Mouse (Mus musculus): Measurements from ENCODE around the gene Frmd8. TPM values are rescaled to one million over a fixed set of nuclear protein-coding genes. Genes with fewer than 3 reads are reported as not detected.
A peak's percentile ranks its signal among the peaks of the same experiment; 100 is the strongest.

Gene Frmd8
- polyA plus RNA-seq, 1 experiment from 2014 or later, result 40.6 TPM

DNA sequence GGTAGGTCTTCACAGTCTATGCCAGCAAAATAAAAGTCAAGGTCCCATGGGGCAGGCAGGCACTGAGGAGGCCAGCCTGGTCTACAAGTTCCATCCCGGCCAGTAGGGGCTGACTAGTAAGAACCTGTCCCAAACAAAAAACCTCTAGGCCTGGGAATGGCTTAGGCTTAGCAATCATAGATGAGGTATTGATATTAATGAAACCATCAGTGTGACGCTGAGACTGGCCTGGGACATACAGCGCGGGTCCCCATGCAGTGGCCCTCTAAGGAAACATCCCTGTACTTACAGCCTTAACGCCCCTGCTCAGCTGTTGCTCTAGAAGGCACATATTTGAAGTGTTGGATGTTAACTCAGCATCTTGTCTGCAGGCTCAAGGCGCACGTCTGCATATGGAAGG, 46.2 kb downstream of the Frmd8 start:
- Histone ChIP-seq H3K36me3 (no peaks in the 10 kb centered on the region), H3K9me3 (no peaks in the 10 kb centered on the region), H3K27me3 (ENCODE audit: insufficient read depth, poor library complexity, severe bottlenecking) (no peaks in the 10 kb centered on the region), H3K27ac (no peak overlapping the region), H3K4me1 (peaks cover 45% of the 10 kb centered on the region), H3K4me3 (no peak overlapping the region)
- no peak for DNase-seq (ENCODE audit: low spot score)
- 87% methylated on average over 7 of the region's 7 CpGs for WGBS

- Histone ChIP-seq H3K36me3 (no peaks in the 10 kb centered on the region), H3K4me1 (peaks cover 52% of the 10 kb centered on the region), H3K4me3 (no peak overlapping the region), H3K27ac (no peak overlapping the region), H3K9me3 (no peaks in the 10 kb centered on the region), H3K27me3 (ENCODE audit: insufficient read depth, poor library complexity, severe bottlenecking) (no peaks in the 10 kb centered on the region)
- no peak for DNase-seq (ENCODE audit: low spot score)
- 89% methylated on average over 3 of the region's 3 CpGs for WGBS
Observed at GRCm38 (mm10) chr19:5828155-5828554, 46.9 kb downstream of the Frmd8 start.

- peaks cover 55% of the 10 kb centered on the region for H3K4me1 ChIP-seq
- H3K4me3 ChIP-seq, result peak overlapping the region; percentile 22; the same call in 1 of the 2 replicates
- peak overlapping the region; percentile 84 for H3K27ac ChIP-seq
Observed at GRCm38 (mm10) chr19:5827456-5828154, 47.5 kb downstream of the Frmd8 start.

GRCm38 (mm10) chr19:5827044-5827443, 48.0 kb downstream of the Frmd8 start:
- Histone ChIP-seq H3K4me3 (peak overlapping the region; percentile 22; the same call in 1 of the 2 replicates), H3K27me3 (ENCODE audit: insufficient read depth, poor library complexity, severe bottlenecking) (no peaks in the 10 kb centered on the region), H3K27ac (peak overlapping the region; percentile 84), H3K4me1 (peaks cover 58% of the 10 kb centered on the region), H3K9me3 (no peaks in the 10 kb centered on the region), H3K36me3 (no peaks in the 10 kb centered on the region)
- WGBS, result 70% methylated on average over 6 of the region's 6 CpGs
- no peak for DNase-seq (ENCODE audit: low spot score)

More at GRCm38 (mm10) chr19:5827456-5828154, 47.5 kb downstream of the Frmd8 start:
- 39% methylated on average over 9 of the region's 9 CpGs for WGBS
- H3K27me3 ChIP-seq (ENCODE audit: insufficient read depth, poor library complexity, severe bottlenecking), result no peaks in the 10 kb centered on the region
- no peaks in the 10 kb centered on the region for H3K36me3 ChIP-seq
- DNase-seq (ENCODE audit: low spot score), result peak; percentile 90
- no peaks in the 10 kb centered on the region for H3K9me3 ChIP-seq

DNA sequence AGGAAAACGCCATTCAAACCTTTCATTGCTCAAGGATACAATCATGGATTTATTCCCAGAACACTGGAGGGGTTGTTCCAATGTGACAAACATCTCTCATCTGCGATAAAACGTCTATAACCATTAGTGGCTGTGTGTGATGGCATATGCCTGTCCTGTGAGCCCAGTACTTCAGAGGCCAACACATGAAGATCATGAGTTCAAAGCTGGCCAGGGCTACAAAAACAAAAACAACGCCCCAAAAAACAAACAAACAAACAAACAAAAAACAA, 48.4 kb downstream of the Frmd8 start:
- 76% methylated on average over 4 of the region's 4 CpGs for WGBS
- Histone ChIP-seq H3K4me3 (no peak overlapping the region), H3K36me3 (no peaks in the 10 kb centered on the region), H3K27me3 (ENCODE audit: insufficient read depth, poor library complexity, severe bottlenecking) (no peaks in the 10 kb centered on the region), H3K27ac (peak overlapping the region; percentile 84; the same call in 1 of the 2 replicates), H3K4me1 (peaks cover 61% of the 10 kb centered on the region), H3K9me3 (no peaks in the 10 kb centered on the region)
- no peak for DNase-seq (ENCODE audit: low spot score)

GRCm38 (mm10) chr19:5825901-5826730, 49.0 kb downstream of the Frmd8 start:
- Histone ChIP-seq H3K4me3 (no peak overlapping the region), H3K4me1 (peaks cover 64% of the 10 kb centered on the region), H3K36me3 (no peaks in the 10 kb centered on the region), H3K27me3 (ENCODE audit: insufficient read depth, poor library complexity, severe bottlenecking) (no peaks in the 10 kb centered on the region), H3K9me3 (no peaks in the 10 kb centered on the region), H3K27ac (peak overlapping the region; percentile 59; the same call in 1 of the 2 replicates)
- 81% methylated on average over 5 of the region's 5 CpGs for WGBS
- DNase-seq (ENCODE audit: low spot score), result no peak

DNA sequence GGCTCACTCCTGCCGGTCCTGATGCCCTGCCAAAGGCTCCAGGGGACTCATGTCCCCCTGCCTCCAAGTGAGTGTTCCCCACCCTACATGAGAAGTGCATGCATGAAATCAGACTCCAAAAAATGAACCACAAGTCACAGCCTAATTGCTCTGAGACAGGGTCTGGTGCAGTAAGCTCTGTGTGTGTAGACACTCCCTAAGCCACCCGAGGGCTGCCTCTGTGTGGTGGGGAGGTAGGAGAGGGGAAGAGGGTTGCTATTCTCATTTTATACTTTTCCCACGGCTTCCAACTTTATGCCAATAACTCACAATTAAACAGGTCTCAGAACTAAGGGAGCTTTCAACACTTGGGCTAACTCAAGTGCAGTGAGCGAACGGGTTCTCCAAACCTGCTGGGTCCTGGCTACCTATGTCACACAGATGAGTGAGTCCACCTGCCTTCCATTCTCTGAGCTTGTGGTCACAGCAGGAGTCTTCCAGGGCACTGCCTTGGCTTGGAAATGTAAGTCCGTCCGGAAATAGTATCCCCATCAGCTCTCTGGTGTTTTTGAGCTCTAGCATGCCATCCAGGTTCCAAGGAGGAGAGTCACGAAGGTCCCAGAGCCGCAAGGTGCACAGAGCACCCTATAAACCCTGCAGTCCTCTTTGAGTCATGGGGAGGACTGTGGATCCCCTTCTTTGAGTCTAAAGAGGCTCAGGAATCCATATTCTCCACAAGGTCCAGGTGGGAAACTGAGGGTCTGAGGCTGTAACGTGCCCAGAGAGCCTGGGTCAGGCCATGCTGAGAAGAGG, 50.1 kb downstream of the Frmd8 start:
- H3K27ac ChIP-seq, result peak overlapping the region; percentile 76

GRCm38 (mm10) chr19:5824043-5824825, 50.8 kb downstream of the Frmd8 start:
- Histone ChIP-seq H3K9me3 (no peaks in the 10 kb centered on the region), H3K27me3 (ENCODE audit: insufficient read depth, poor library complexity, severe bottlenecking) (no peaks in the 10 kb centered on the region), H3K36me3 (no peaks in the 10 kb centered on the region), H3K4me3 (no peak overlapping the region), H3K4me1 (peaks cover 66% of the 10 kb centered on the region), H3K27ac (peak overlapping the region; percentile 76)
- 70% methylated on average over 22 of the region's 22 CpGs for WGBS
- DNase-seq (ENCODE audit: low spot score), result no peak

More for the DNA sequence above, 50.1 kb downstream of the Frmd8 start:
- 83% methylated on average over 10 of the region's 10 CpGs for WGBS
- H3K4me3 ChIP-seq, result no peak overlapping the region
- H3K36me3 ChIP-seq, result no peaks in the 10 kb centered on the region
- peaks cover 64% of the 10 kb centered on the region for H3K4me1 ChIP-seq
- H3K27me3 ChIP-seq (ENCODE audit: insufficient read depth, poor library complexity, severe bottlenecking), result no peaks in the 10 kb centered on the region
- no peak for DNase-seq (ENCODE audit: low spot score)
- no peaks in the 10 kb centered on the region for H3K9me3 ChIP-seq

- no peak for DNase-seq (ENCODE audit: low spot score)
- H3K4me1 ChIP-seq, result peaks cover 72% of the 10 kb centered on the region
- H3K27ac ChIP-seq, result peak overlapping the region; percentile 76
- no peaks in the 10 kb centered on the region for H3K9me3 ChIP-seq
- H3K27me3 ChIP-seq (ENCODE audit: insufficient read depth, poor library complexity, severe bottlenecking), result no peaks in the 10 kb centered on the region
- H3K36me3 ChIP-seq, result no peaks in the 10 kb centered on the region
- no peak overlapping the region for H3K4me3 ChIP-seq
- WGBS, result 19% methylated on average over 9 of the region's 9 CpGs
Observed at GRCm38 (mm10) chr19:5823266-5823839, 51.7 kb downstream of the Frmd8 start.

DNA sequence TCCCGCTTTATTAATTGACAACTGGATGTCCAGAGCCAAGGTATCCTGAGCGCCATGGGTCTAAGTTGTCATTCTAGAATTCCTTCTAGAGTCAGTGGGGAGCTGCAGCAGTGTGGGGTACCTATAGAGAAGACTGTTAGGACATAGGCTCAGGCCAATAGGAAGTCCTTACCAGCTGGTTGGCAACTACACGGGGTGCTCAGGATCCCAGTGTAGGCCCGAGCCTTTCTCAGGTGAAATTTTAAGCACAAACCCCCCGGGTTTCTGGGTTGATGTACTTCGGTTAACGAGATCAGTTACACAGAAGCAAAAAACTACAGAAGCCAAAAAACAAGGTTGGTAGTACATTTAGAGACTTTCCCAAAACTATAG, 52.3 kb downstream of the Frmd8 start:
- H3K4me1 ChIP-seq, result peaks cover 72% of the 10 kb centered on the region
- 66% methylated on average over 7 of the region's 7 CpGs for WGBS
- no peaks in the 10 kb centered on the region for H3K36me3 ChIP-seq
- H3K27me3 ChIP-seq (ENCODE audit: insufficient read depth, poor library complexity, severe bottlenecking), result no peaks in the 10 kb centered on the region
- H3K9me3 ChIP-seq, result no peaks in the 10 kb centered on the region
- no peak overlapping the region for H3K4me3 ChIP-seq
- peak overlapping the region; percentile 80 for H3K27ac ChIP-seq
- no peak for DNase-seq (ENCODE audit: low spot score)

GRCm38 (mm10) chr19:5822174-5822833, 52.8 kb downstream of the Frmd8 start:
- no peaks in the 10 kb centered on the region for H3K36me3 ChIP-seq
- no peaks in the 10 kb centered on the region for H3K9me3 ChIP-seq
- DNase-seq (ENCODE audit: low spot score), result no peak
- H3K27me3 ChIP-seq (ENCODE audit: insufficient read depth, poor library complexity, severe bottlenecking), result no peaks in the 10 kb centered on the region
- H3K4me1 ChIP-seq, result peaks cover 71% of the 10 kb centered on the region
- no peak overlapping the region for H3K4me3 ChIP-seq
- H3K27ac ChIP-seq, result peak overlapping the region; percentile 80
- WGBS, result 32% methylated on average over 12 of the region's 12 CpGs

DNA sequence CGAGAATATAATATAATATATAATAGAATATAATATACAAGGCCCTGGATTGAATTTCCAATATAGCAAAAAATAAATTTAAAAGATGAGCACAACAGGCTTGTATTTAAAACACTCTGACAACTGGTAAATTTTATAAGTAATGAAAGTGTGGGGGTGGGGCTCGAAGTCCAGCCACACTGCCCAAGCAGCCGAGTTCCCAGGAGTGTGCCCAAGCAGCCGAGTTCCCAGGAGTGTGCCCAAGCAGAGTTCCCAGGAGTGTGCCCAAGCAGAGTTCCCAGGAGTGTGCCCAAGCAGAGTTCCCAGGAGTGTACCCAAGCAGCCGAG, 53.3 kb downstream of the Frmd8 start:
- Histone ChIP-seq H3K36me3 (no peaks in the 10 kb centered on the region), H3K27me3 (ENCODE audit: insufficient read depth, poor library complexity, severe bottlenecking) (no peaks in the 10 kb centered on the region), H3K9me3 (no peaks in the 10 kb centered on the region), H3K4me3 (no peak overlapping the region), H3K4me1 (peaks cover 66% of the 10 kb centered on the region), H3K27ac (peak overlapping the region; percentile 80)
- whole genome bisulfite sequencing, result 68% methylated on average over 5 of the region's 5 CpGs
- DNase-seq (ENCODE audit: low spot score), result no peak

Measured in heart, embryonic 10.5 days (tissue).